Comparison of ENCODE assay signal across 10 mouse cellular contexts in the genomic region with DNA sequence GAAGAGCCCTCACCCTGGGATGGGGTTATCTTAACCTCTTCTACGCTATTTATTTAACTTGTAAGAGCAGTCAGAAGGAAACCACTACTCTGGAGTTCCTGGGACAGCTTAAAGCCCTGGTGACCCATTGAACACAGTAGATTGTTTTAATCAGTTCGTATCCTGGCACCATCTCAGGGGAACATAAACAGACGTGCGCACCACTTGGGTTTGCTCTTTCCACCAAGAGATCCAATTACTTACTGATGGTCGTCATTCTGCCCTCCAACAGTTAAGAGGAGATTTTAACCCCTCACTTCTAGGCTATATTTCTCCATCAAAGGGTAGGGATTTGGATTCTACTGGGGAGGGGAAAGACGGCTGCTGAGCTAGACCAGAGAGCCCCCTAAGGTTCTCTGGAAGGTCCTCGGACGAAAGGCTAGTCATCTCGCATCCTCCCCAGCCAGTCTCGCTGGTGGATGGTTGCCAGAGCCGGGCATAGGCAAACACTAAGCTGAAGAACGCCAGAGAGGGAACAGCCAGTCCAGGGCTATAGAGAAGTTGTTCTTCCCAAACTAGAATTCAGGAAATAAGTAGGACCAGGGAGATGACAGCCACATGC. TPM values are rescaled to one million over a fixed set of nuclear protein-coding genes. Genes with fewer than 3 reads are reported as not detected.
DNase-seq lines count a peak whose midpoint lies in the region; ATAC-seq and TF ChIP-seq lines count a peak whose summit lies in the region.
"Had no signal": no experiment of that assay in that cellular context is flagged by ENCODE, and none has a peak within 500 bp of the region (broad histone marks: within the 10 kb centered on the region; RNA-seq: fewer than 3 reads in every experiment).

No protein-coding gene starts in this region.

- H3K36me3 ChIP-seq in heart, embryonic 13.5 days = no peaks in the 10 kb centered on the region
- no peaks in the 10 kb centered on the region for H3K36me3 ChIP-seq in hindbrain, embryonic 13.5 days
- H3K36me3 ChIP-seq in midbrain, postnatal 0 days (ENCODE audit: insufficient read depth, low read length) = no peaks in the 10 kb centered on the region
- H3K36me3 ChIP-seq: G1E had no signal

- no peak for ATAC-seq in heart, embryonic 13.5 days (ENCODE audit: extremely low read depth, insufficient number of reproducible peaks, low FRiP score, low TSS enrichment)
- ATAC-seq in hindbrain, embryonic 13.5 days (ENCODE audit: low FRiP score) = peak; percentile 11; the same call in 1 of the 2 replicates
- ATAC-seq in midbrain, postnatal 0 days (ENCODE audit: low FRiP score) = no peak; the same call in 1 of the 2 replicates
- no peak for ATAC-seq in cerebellum, adult (ENCODE audit: insufficient number of reproducible peaks, low FRiP score, low TSS enrichment)
- no peak for ATAC-seq in erythroid progenitor cell, adult 5-6 weeks (replicated peaks; ENCODE audit: low FRiP score, poor library complexity, severe bottlenecking)

- peaks cover 22% of the 10 kb centered on the region for H3K4me1 ChIP-seq in heart, embryonic 13.5 days
- peaks cover 24% of the 10 kb centered on the region for H3K4me1 ChIP-seq in hindbrain, embryonic 13.5 days (replicated peaks)
- H3K4me1 ChIP-seq in midbrain, postnatal 0 days (ENCODE audit: insufficient read depth, low read length) = peaks cover 4% of the 10 kb centered on the region; the same call in 1 of the 2 replicates

- H3K4me2 ChIP-seq in heart, embryonic 13.5 days = peak overlapping the region; percentile 97
- H3K4me2 ChIP-seq in hindbrain, embryonic 13.5 days = peak overlapping the region; percentile 82
- peak overlapping the region; percentile 98 for H3K4me2 ChIP-seq in midbrain, postnatal 0 days (ENCODE audit: low read depth, low read length, poor library complexity, severe bottlenecking)

- peaks cover 79% of the 10 kb centered on the region for H3K27me3 ChIP-seq in heart, embryonic 13.5 days (replicated peaks)
- H3K27me3 ChIP-seq in hindbrain, embryonic 13.5 days = peaks cover 61% of the 10 kb centered on the region
- H3K27me3 ChIP-seq in midbrain, postnatal 0 days (ENCODE audit: insufficient read depth, low read length) = peaks cover 8% of the 10 kb centered on the region; the same call in 1 of the 2 replicates

- no peaks in the 10 kb centered on the region for H3K9me3 ChIP-seq in heart, embryonic 13.5 days
- no peaks in the 10 kb centered on the region for H3K9me3 ChIP-seq in hindbrain, embryonic 13.5 days
- H3K9me3 ChIP-seq in midbrain, postnatal 0 days (ENCODE audit: low read length) = no peaks in the 10 kb centered on the region

- no peak for TF ChIP-seq CTCF in brain, embryonic 14.5 days (IDR thresholded peaks at IDR 0.05; ENCODE audit: borderline replicate concordance, extremely low read depth, insufficient read depth, insufficient read length)
- no peak for TF ChIP-seq CTCF in midbrain, postnatal 0 days (IDR thresholded peaks at IDR 0.05)

- no peak overlapping the region for H3K27ac ChIP-seq in heart, embryonic 13.5 days (replicated peaks)
- no peak overlapping the region for H3K27ac ChIP-seq in hindbrain, embryonic 13.5 days
- H3K27ac ChIP-seq in midbrain, postnatal 0 days (ENCODE audit: low read depth, low read length) = no peak overlapping the region

- no peak for TF ChIP-seq POLR2A in brain, embryonic 14.5 days (IDR thresholded peaks at IDR 0.05; ENCODE audit: borderline replicate concordance, extremely low read depth, insufficient read depth, insufficient read length, poor library complexity, severe bottlenecking)

- H3K4me3 ChIP-seq in heart, embryonic 13.5 days = peak overlapping the region; percentile 59
- H3K4me3 ChIP-seq in hindbrain, embryonic 13.5 days = peak overlapping the region; percentile 62
- H3K4me3 ChIP-seq in midbrain, postnatal 0 days (ENCODE audit: low read depth, low read length) = peak overlapping the region; percentile 52
- H3K4me3 ChIP-seq: megakaryocyte, embryonic 14.5 days had no signal

- WGBS in heart, embryonic 13.5 days = 1% methylated on average over 12 of the region's 12 CpGs
- 2% methylated on average over 12 of the region's 12 CpGs for WGBS in hindbrain, embryonic 13.5 days
- 2% methylated on average over 12 of the region's 12 CpGs for WGBS in midbrain, postnatal 0 days

- DNase-seq in heart, adult 18-20 months = no peak
- peak; percentile 24 for DNase-seq in brain, embryonic 14.5 days (ENCODE audit: low read depth)
- no peak for DNase-seq in midbrain, postnatal 0 days (ENCODE audit: low spot score)
- no peak for DNase-seq in urinary bladder, postnatal 14 days (ENCODE audit: low spot score)

- H3K9ac ChIP-seq in heart, embryonic 13.5 days = no peak overlapping the region
- H3K9ac ChIP-seq in hindbrain, embryonic 13.5 days = peak overlapping the region; percentile 79
- H3K9ac ChIP-seq in midbrain, postnatal 0 days (replicated peaks; ENCODE audit: low read length, poor library complexity, severe bottlenecking) = no peak overlapping the region; the same call in 1 of the 2 replicates

RNA-seq across cellular contexts. Expression of gene Grem1, which starts 1.4 kb away (rescaled TPM):
- 0.05 and 0.13 TPM in 2 replicates for polyA plus RNA-seq in heart, embryonic 13.5 days (2015; fragmentation: Nextera tagmentation; extraction: Ambion mirVana)
- total RNA-seq in heart, adult 18-20 months (2021) = under 1 TPM in 1 of 2 experiments, not detected in 1; 0.77 TPM
- polyA plus RNA-seq in brain, embryonic 14.5 days (2012; rRNA removed) = 1.4 and 3.1 TPM in 2 replicates
- 1.7 and 1.8 TPM in 2 replicates for polyA plus RNA-seq in hindbrain, embryonic 13.5 days (2015; fragmentation: Nextera tagmentation; extraction: Ambion mirVana)
- total RNA-seq in midbrain, postnatal 0 days (2014; rRNA removed) = 4.1 and 4.2 TPM in 2 replicates
- 1.1 and 1.2 TPM in 2 replicates for polyA plus RNA-seq in midbrain, postnatal 0 days (2015; fragmentation: Nextera tagmentation; extraction: Ambion mirVana)
- not detected in 2 replicates for total RNA-seq in erythroid progenitor cell, adult 5-6 weeks (2015; ENCODE audit: low replicate concordance)
- 0.13 and 0.30 TPM in 2 replicates for total RNA-seq in erythroid progenitor cell, adult 5-6 weeks (2017; ENCODE audit: low replicate concordance)
- polyA plus RNA-seq: G1E had no signal
